Mouse (Mus musculus): Measurements from ENCODE around the gene Erich2.

DNA sequence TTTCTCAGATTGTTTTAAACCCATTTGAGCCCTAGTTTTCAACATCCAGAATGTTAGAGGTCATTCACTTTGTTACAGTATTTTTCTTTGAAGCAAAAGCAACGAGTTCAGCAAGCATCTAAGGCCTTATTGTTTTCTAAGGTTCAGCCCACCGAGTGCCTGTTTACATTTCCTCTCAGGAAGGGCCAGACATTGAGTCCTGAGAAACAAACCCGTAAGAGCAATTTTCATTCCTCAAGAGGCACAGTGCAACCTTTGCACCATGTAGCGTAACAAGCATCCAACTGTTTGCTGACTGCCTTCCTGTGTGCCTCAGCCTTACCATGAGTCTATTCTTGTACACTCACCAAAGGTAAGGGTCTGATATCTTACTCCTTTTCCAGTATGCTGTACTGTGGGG lies 44.2 kb downstream of the Erich2 start, which contains the start of gene Gad1:
- TF ChIP-seq CTCF (IDR thresholded peaks at IDR 0.05; ENCODE audit: borderline replicate concordance, control insufficient read depth, extremely low read depth, insufficient read depth, low read length, poor library complexity) (no peak), POLR2A (IDR thresholded peaks at IDR 0.05; ENCODE audit: control insufficient read depth, extremely low read depth, insufficient read depth, low read length, poor library complexity) (no peak)

All from thymus, adult 2 months (tissue).